Mouse (Mus musculus): ENCODE results near the gene Osbpl5.

The Osbpl5 gene

GRCm38 (mm10) chr7:143755357-143756124, 1.2 kb downstream of the Osbpl5 start:
- no peak for DNase-seq (ENCODE audit: low spot score in 2 of 2)

DNA sequence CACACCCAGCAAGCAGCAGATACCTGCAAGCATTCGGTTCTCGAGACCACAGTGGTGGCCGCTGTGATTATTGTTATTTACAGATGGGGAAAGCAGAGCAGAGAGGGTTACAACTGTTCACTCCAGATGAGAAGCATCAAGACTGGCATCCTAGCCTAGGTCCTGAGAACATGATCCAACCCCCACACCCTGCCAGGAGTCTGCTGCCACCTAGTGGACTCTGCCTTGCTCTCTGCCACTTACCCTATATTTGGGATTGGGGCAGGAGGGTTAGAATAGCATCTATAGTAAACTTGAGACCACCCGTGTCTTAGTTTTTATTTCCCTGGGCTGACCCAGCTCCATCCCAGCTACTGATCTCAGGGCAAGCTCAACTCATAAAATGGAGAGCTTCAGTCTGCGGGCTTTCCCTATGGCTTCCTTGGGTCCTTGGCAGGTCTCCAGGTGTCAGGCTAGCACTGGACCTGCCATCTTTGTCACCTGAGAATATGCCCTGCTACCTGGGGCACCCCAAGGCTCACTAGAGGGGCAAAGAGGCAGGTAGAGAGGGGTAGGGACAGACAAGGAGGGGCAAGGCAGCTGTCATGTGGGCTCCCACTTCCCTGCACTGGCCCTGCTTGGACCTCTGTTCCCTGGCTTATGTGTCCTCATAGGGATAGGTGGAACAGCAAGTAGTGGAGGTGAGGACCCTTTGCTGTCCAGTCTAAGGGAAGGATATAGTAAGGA, 2.6 kb downstream of the Osbpl5 start:
- no peak for DNase-seq (ENCODE audit: low spot score in 2 of 2)

DNA sequence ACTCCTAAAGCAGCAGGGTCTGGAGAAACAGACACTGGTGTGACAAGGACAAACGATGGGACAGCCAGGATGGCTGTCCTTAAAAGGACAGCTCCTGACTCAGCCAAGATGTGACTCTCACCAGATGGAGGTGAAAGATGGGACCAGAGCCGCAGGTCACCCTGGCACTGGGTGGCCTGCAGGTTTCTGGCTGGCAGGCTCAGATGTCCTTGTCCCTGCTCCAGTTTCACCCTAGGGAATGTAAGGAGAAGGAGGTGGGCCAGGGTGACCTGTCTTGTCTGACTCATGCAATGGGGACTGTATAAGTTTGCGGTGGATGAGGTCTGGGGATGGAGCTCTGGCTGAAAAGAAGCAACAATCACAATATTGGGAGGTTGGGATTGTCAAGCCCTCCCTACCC, 4.2 kb downstream of the Osbpl5 start:
- no peak for DNase-seq (ENCODE audit: low spot score in 2 of 2)

- DNase-seq (ENCODE audit: low spot score in 2 of 2): no peak
Measured at GRCm38 (mm10) chr7:143752056-143752455, 4.7 kb downstream of the Osbpl5 start.

DNA sequence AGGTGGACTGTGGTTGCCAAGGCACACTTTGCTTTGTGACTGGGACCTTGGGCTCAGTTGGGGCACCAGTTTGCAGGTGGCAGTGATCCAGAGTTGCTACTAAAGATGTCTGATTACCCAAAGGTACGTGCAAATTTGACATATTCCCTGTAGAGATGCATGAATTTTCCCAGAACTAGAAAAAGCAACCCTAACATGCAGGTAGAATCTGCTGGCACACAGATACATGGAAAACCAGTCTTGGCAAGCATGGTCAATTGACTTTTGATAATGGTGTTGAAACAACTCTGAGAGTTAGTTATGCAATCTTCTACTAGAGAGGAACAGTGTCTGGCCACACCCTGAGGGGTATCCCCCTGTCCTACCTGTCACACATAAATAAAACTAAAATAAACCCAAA, 5.4 kb downstream of the Osbpl5 start:
- no peak for DNase-seq (ENCODE audit: low spot score in 2 of 2)

DNA sequence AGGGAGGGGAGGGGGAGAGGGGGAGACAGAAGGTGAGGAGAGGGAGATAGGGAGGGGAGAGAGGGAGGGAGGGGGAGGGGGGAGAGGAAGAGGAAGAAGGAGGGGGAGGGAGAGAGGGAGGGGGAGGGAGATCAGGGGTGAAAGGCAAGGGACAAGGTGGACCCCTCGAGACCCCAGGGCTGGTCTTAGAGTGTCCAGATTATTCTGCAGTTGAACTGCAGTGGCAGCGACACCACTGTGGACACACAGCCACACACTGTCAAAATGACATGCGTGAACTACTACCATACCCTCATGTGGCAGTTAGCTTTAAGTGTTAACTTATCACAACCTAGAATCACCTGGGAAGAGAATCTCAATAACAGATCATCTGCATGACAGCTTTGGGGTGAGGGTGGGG, 7.7 kb downstream of the Osbpl5 start:
- DNase-seq (ENCODE audit: low spot score in 2 of 2): no peak

GRCm38 (mm10) chr7:143748041-143748868, 8.5 kb downstream of the Osbpl5 start:
- peak; percentile 85 to 88 for DNase-seq (ENCODE audit: low spot score in 2 of 2)

DNA sequence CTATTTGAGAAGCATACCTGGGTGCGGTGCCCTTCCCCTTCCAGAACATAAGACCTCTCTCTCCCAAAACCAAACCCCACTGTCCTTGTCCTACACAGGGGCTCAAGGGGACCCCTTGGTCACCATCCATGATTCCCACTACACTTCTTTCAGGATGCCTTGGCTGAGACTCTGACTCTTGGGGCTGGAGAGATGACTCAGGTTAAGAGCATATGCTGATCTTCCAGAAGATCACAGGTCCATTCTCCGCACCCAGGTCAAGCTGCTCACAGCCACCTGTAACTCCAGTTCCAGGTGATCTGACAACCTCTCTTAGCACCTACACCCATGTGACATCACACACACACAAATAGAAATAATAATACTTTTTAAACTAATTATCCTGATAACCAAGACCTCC, 16.1 kb downstream of the Osbpl5 start:
- DNase-seq (ENCODE audit: low spot score in 2 of 2): no peak

- DNase-seq (ENCODE audit: low spot score in 2 of 2): peak; percentile 78 to 80
Measured at GRCm38 (mm10) chr7:143739511-143740461, 17.0 kb downstream of the Osbpl5 start.

- DNase-seq (ENCODE audit: low spot score in 2 of 2): peak in 1 of 2 experiments; percentile 18
Measured at GRCm38 (mm10) chr7:143738601-143739006, 18.2 kb downstream of the Osbpl5 start.

- DNase-seq (ENCODE audit: low spot score in 2 of 2): no peak
Measured at GRCm38 (mm10) chr7:143738194-143738593, 18.6 kb downstream of the Osbpl5 start.

DNA sequence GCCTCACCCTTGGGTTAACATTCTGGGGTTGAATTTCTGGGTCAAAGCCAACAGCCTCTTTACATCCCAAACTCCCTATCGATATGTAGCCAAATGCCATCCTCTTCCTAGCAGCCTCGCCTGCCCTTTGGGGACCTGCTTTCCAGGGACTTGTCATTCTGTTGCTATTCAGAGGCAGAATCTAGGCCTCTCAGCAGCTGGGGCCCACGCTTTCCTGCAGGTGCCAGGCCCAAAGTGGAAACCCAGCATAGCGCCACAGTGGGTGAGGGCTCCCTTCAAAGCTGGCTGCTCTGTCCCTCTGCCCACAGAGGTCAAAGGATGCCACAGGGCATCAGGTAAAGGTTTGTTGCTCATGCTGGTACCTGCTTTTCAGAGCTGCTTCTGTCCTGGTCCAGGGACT, 23.0 kb downstream of the Osbpl5 start:
- DNase-seq (ENCODE audit: low spot score in 2 of 2): no peak

DNA sequence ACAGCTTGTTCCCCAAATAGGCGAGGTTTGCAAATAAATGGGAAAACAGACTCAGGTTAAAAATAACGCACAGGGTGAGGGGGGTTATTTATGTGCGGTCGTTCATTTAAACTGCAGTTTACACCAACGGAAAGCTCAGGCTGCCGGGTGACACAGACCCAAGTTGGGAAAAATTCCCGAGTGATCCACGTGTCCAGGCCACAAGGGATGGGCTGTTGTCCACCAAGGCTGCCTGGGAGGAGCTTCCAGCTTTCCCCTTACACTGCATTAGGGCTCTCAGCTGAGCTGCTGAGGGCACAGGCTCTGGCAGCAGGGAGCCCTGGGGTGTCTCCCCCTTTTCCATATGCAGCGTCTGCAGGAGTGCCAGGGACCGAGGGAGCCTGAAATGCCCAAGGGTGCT, 26.9 kb downstream of the Osbpl5 start:
- DNase-seq (ENCODE audit: low spot score in 2 of 2): no peak

GRCm38 (mm10) chr7:143726396-143726795, 30.4 kb downstream of the Osbpl5 start:
- DNase-seq (ENCODE audit: low spot score in 2 of 2): no peak

DNA sequence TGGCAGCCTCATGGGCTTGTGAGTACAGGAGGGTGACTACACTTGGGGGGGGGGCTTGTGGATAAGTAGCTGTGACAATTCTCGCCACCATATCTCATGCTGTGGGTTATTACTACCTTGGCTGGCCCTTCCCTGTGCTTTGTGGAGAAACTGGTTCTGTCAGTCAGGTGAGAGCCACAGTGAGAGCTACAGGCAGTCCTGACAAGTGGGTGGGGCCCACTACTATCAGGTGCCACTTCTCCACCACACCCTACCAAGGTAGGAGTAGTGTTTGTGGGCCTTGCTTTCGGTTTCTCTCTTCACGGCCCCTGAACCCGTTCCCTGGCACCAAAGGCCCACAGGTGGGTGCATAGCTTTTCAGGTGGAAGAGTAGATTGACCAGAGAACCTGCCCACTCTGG, 32.9 kb downstream of the Osbpl5 start:
- no peak for DNase-seq (ENCODE audit: low spot score in 2 of 2)

- no peak for DNase-seq (ENCODE audit: low spot score in 2 of 2)
Measured at GRCm38 (mm10) chr7:143722646-143723045, 34.1 kb downstream of the Osbpl5 start.

GRCm38 (mm10) chr7:143717811-143718210, 39.0 kb downstream of the Osbpl5 start:
- DNase-seq (ENCODE audit: low spot score in 2 of 2): no peak

- DNase-seq (ENCODE audit: low spot score in 2 of 2): no peak
Measured at GRCm38 (mm10) chr7:143713421-143713820, 43.4 kb downstream of the Osbpl5 start.

- DNase-seq (ENCODE audit: low spot score in 2 of 2): no peak
Measured at GRCm38 (mm10) chr7:143712771-143713348, 43.9 kb downstream of the Osbpl5 start.

GRCm38 (mm10) chr7:143712023-143712422, 44.8 kb downstream of the Osbpl5 start:
- no peak for DNase-seq (ENCODE audit: low spot score in 2 of 2)

DNA sequence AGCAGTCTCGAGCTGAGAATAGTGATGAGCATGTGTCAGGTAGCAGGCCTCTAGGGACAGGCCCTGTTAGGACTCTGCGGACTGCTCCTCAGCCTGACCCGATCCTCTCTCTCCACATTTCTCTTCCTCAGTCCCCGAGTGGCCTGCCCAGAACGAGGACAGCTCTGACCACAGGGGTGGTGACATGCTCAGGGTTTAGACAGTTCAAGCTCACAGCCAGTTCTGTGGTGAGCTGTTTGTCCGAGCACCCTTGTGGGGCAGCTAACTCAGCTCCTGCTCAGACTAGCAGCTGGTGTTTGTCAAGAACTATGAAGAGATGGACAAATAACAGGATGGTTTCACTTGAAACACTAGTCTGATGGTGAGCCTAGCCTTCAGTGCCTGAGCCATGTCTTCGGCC, 45.4 kb downstream of the Osbpl5 start:
- DNase-seq (ENCODE audit: low spot score in 2 of 2): no peak
